Mouse (Mus musculus) kidney, postnatal 14 days (tissue): ENCODE results near the gene Aatf.
A peak's percentile ranks its signal among the peaks of the same experiment; 100 is the strongest.

Experiments used
- DNase-seq: peaks from one replicate; pipeline ENCODE4 v3.0.0; 2022; ENCODE audit warnings: mixed read lengths

The Aatf gene

GRCm38 (mm10) chr11:84521751-84522299 lies 8.5 kb upstream of the Aatf start:
- DNase-seq, result no peak

GRCm38 (mm10) chr11:84521071-84521390 lies 7.7 kb upstream of the Aatf start:
- DNase-seq, result no peak

- no peak for DNase-seq
Measured at GRCm38 (mm10) chr11:84520269-84521070, 7.1 kb upstream of the Aatf start.

GRCm38 (mm10) chr11:84519576-84520268 lies 6.4 kb upstream of the Aatf start:
- DNase-seq, result no peak

GRCm38 (mm10) chr11:84519036-84519435 lies 5.7 kb upstream of the Aatf start:
- no peak for DNase-seq

GRCm38 (mm10) chr11:84518261-84518660 lies 4.9 kb upstream of the Aatf start:
- no peak for DNase-seq

- no peak for DNase-seq
Measured at GRCm38 (mm10) chr11:84517431-84517830, 4.1 kb upstream of the Aatf start.

GRCm38 (mm10) chr11:84516501-84517240 lies 3.3 kb upstream of the Aatf start:
- DNase-seq, result no peak

- DNase-seq, result no peak
Measured at GRCm38 (mm10) chr11:84512031-84512430, 1.3 kb downstream of the Aatf start.

GRCm38 (mm10) chr11:84504296-84504695 lies 9.0 kb downstream of the Aatf start:
- no peak for DNase-seq

- no peak for DNase-seq
Measured at GRCm38 (mm10) chr11:84497944-84498343, 15.4 kb downstream of the Aatf start.

GRCm38 (mm10) chr11:84496901-84497300 lies 16.4 kb downstream of the Aatf start:
- no peak for DNase-seq

- no peak for DNase-seq
Measured at GRCm38 (mm10) chr11:84495774-84496173, 17.5 kb downstream of the Aatf start.

- peak; percentile 2 for DNase-seq
Measured at GRCm38 (mm10) chr11:84481661-84482060, 31.7 kb downstream of the Aatf start.

GRCm38 (mm10) chr11:84480451-84480850 lies 32.9 kb downstream of the Aatf start:
- DNase-seq, result peak; percentile 29

GRCm38 (mm10) chr11:84476641-84477040 lies 36.7 kb downstream of the Aatf start:
- DNase-seq, result no peak

GRCm38 (mm10) chr11:84475991-84476390 lies 37.3 kb downstream of the Aatf start:
- DNase-seq, result no peak

- no peak for DNase-seq
Measured at GRCm38 (mm10) chr11:84473093-84473667, 40.1 kb downstream of the Aatf start.

- no peak for DNase-seq
Measured at GRCm38 (mm10) chr11:84464571-84464970, 48.8 kb downstream of the Aatf start.

- DNase-seq, result no peak
Measured at GRCm38 (mm10) chr11:84453901-84454300, 59.4 kb downstream of the Aatf start.

- peak; percentile 68 for DNase-seq
Measured at GRCm38 (mm10) chr11:84442554-84443331, 70.6 kb downstream of the Aatf start.

- no peak for DNase-seq
Measured at GRCm38 (mm10) chr11:84440402-84440801, 72.9 kb downstream of the Aatf start.
